ENCODE assay signal across 19 mouse cellular contexts in genomic region chr4:107051889-107052288, GRCm38 (mm10). TPM values are rescaled to one million over a fixed set of nuclear protein-coding genes. Genes with fewer than 3 reads are reported as not detected.
"Had no signal": no experiment of that assay in that cellular context is flagged by ENCODE, and none has a peak within 500 bp of the region (broad histone marks: within the 10 kb centered on the region; RNA-seq: fewer than 3 reads in every experiment).

No protein-coding gene starts in this region.

- H3K4me2 ChIP-seq: liver, embryonic 11.5 days; liver, embryonic 15.5 days; lung, embryonic 14.5 days; neural tube, embryonic 13.5 days had no signal

- H3K27ac ChIP-seq: limb, embryonic 10.5 days; liver, embryonic 15.5 days; neural tube, embryonic 13.5 days had no signal

- H3K4me3 ChIP-seq: limb, embryonic 10.5 days; liver, embryonic 15.5 days; midbrain, embryonic 10.5 days; neural tube, embryonic 13.5 days had no signal

- DNase-seq: kidney, postnatal 25 days; layer of hippocampus, adult 9-11 months; lung, embryonic 14.5 days; lung, postnatal 10 days; lung, postnatal 4 days; retina, postnatal 1 day; right cerebral cortex, postnatal 25 days; thymus, postnatal 36 days had no signal

- H3K4me1 ChIP-seq: liver, embryonic 15.5 days; neural tube, embryonic 13.5 days had no signal

- ATAC-seq: midbrain, embryonic 16.5 days had no signal

- H3K9me3 ChIP-seq: limb, embryonic 10.5 days; liver, embryonic 15.5 days; midbrain, embryonic 10.5 days; neural tube, embryonic 13.5 days had no signal

- H3K9ac ChIP-seq: liver, embryonic 15.5 days; lung, embryonic 14.5 days; neural tube, embryonic 13.5 days had no signal

- H3K27me3 ChIP-seq: liver, embryonic 15.5 days; neural tube, embryonic 13.5 days had no signal

RNA-seq across cellular contexts. Expression of gene Cdcp2, which starts 44.8 kb away (rescaled TPM):
- total RNA-seq: left cerebral cortex, postnatal 10 days; megakaryocyte, adult 5-6 weeks had no signal
- polyA plus RNA-seq: limb, embryonic 10.5 days; liver, embryonic 11.5 days; liver, embryonic 15.5 days; lung, embryonic 14.5 days; midbrain, embryonic 16.5 days; neural tube, embryonic 13.5 days; small intestine, adult 2 months; stomach, embryonic 16.5 days; thymus, postnatal 0 days had no signal
